Mouse (Mus musculus): ENCODE results near the gene Tub. TPM values are rescaled to one million over a fixed set of nuclear protein-coding genes. Genes with fewer than 3 reads are reported as not detected.

Gene Tub
- total RNA-seq, 1 experiment: 3.3 TPM

GRCm38 (mm10) chr7:108936591-108936990, 13.5 kb upstream of the Tub start:
- no peak overlapping the region for H3K27ac ChIP-seq (ENCODE audit: insufficient read depth, low read depth, low read length, poor library complexity, severe bottlenecking)
- in situ Hi-C loops (cut with MboI; ENCODE audit: low sequenced_read_pairs in 2 of 2, unreplicated experiment in 2 of 2): no loop called here
- peaks cover 52% of the 10 kb centered on the region for H3K36me3 ChIP-seq (ENCODE audit: control insufficient read depth, insufficient read depth, low read length, poor library complexity, severe bottlenecking)
- DNase-seq (ENCODE audit: low read depth, low spot score): no peak
- H3K9ac ChIP-seq (ENCODE audit: insufficient read depth, low read depth, low read length, poor library complexity, severe bottlenecking): no peak overlapping the region
- H3K9me3 ChIP-seq (ENCODE audit: control insufficient read depth, insufficient read depth, low read depth, low read length): peaks cover 8% of the 10 kb centered on the region
- no peak for TF ChIP-seq ZC3H11A (IDR thresholded peaks at IDR 0.05; ENCODE audit: borderline replicate concordance, low read depth, low read length)
- no peak overlapping the region for H3K4me3 ChIP-seq (ENCODE audit: insufficient read depth in 1 of 2, low read depth in 1 of 2, low read length in 2 of 2, poor library complexity in 1 of 2, severe bottlenecking in 1 of 2)
- peaks cover 0 to 6% of the 10 kb centered on the region in 2 experiments; a peak in 2 of 4 replicates for H3K4me1 ChIP-seq (ENCODE audit: control insufficient read depth in 2 of 2, insufficient read depth in 2 of 2, low read length in 2 of 2, poor library complexity in 1 of 2)

GRCm38 (mm10) chr7:108941466-108941865, 8.7 kb upstream of the Tub start:
- in situ Hi-C loops (cut with MboI; ENCODE audit: low sequenced_read_pairs in 2 of 2, unreplicated experiment in 2 of 2): no loop called here
- DNase-seq (ENCODE audit: low read depth, low spot score): no peak
- Histone ChIP-seq H3K9me3 (ENCODE audit: control insufficient read depth, insufficient read depth, low read depth, low read length) (peaks cover 14% of the 10 kb centered on the region), H3K9ac (ENCODE audit: insufficient read depth, low read depth, low read length, poor library complexity, severe bottlenecking) (no peak overlapping the region), H3K27ac (ENCODE audit: insufficient read depth, low read depth, low read length, poor library complexity, severe bottlenecking) (no peak overlapping the region), H3K4me3 (ENCODE audit: insufficient read depth in 1 of 2, low read depth in 1 of 2, low read length in 2 of 2, poor library complexity in 1 of 2, severe bottlenecking in 1 of 2) (no peak overlapping the region), H3K4me1 (ENCODE audit: control insufficient read depth in 2 of 2, insufficient read depth in 2 of 2, low read length in 2 of 2, poor library complexity in 1 of 2) (no peaks in the 10 kb centered on the region), H3K36me3 (ENCODE audit: control insufficient read depth, insufficient read depth, low read length, poor library complexity, severe bottlenecking) (peaks cover 54% of the 10 kb centered on the region)
- TF ChIP-seq ZNF384 (IDR thresholded peaks at IDR 0.05; ENCODE audit: low read depth, low read length): no peak
- TF ChIP-seq ZC3H11A (IDR thresholded peaks at IDR 0.05; ENCODE audit: borderline replicate concordance, low read depth, low read length): no peak
- TF ChIP-seq HCFC1 (IDR thresholded peaks at IDR 0.05; ENCODE audit: borderline replicate concordance, insufficient read depth, low read length): no peak
- TF ChIP-seq CHD2 (IDR thresholded peaks at IDR 0.05; ENCODE audit: low read depth, low read length): no peak
- TF ChIP-seq MAFK (IDR thresholded peaks at IDR 0.05; ENCODE audit: insufficient read depth, low read depth, low read length): no peak

GRCm38 (mm10) chr7:108944002-108944401, 6.1 kb upstream of the Tub start:
- Histone ChIP-seq H3K4me3 (ENCODE audit: insufficient read depth in 1 of 2, low read depth in 1 of 2, low read length in 2 of 2, poor library complexity in 1 of 2, severe bottlenecking in 1 of 2) (no peak overlapping the region), H3K4me1 (ENCODE audit: control insufficient read depth in 2 of 2, insufficient read depth in 2 of 2, low read length in 2 of 2, poor library complexity in 1 of 2) (peaks cover 0 to 3% of the 10 kb centered on the region in 2 experiments; a peak in 1 of 4 replicates), H3K27ac (ENCODE audit: insufficient read depth, low read depth, low read length, poor library complexity, severe bottlenecking) (no peak overlapping the region), H3K9ac (ENCODE audit: insufficient read depth, low read depth, low read length, poor library complexity, severe bottlenecking) (no peak overlapping the region), H3K36me3 (ENCODE audit: control insufficient read depth, insufficient read depth, low read length, poor library complexity, severe bottlenecking) (peaks cover 32% of the 10 kb centered on the region), H3K9me3 (ENCODE audit: control insufficient read depth, insufficient read depth, low read depth, low read length) (peaks cover 10% of the 10 kb centered on the region)
- TF ChIP-seq CHD2 (IDR thresholded peaks at IDR 0.05; ENCODE audit: low read depth, low read length) (no peak), HCFC1 (IDR thresholded peaks at IDR 0.05; ENCODE audit: borderline replicate concordance, insufficient read depth, low read length) (no peak), ZC3H11A (IDR thresholded peaks at IDR 0.05; ENCODE audit: borderline replicate concordance, low read depth, low read length) (no peak), ZNF384 (IDR thresholded peaks at IDR 0.05; ENCODE audit: low read depth, low read length) (no peak), MAFK (IDR thresholded peaks at IDR 0.05; ENCODE audit: insufficient read depth, low read depth, low read length) (no peak)
- in situ Hi-C loops (cut with MboI; ENCODE audit: low sequenced_read_pairs in 2 of 2, unreplicated experiment in 2 of 2): no loop called here
- DNase-seq (ENCODE audit: low read depth, low spot score): peak; percentile 54

- no peak overlapping the region for H3K4me3 ChIP-seq (ENCODE audit: insufficient read depth in 1 of 2, low read depth in 1 of 2, low read length in 2 of 2, poor library complexity in 1 of 2, severe bottlenecking in 1 of 2)
- TF ChIP-seq CHD2 (IDR thresholded peaks at IDR 0.05; ENCODE audit: low read depth, low read length) (no peak), ZNF384 (IDR thresholded peaks at IDR 0.05; ENCODE audit: low read depth, low read length) (no peak), MAFK (IDR thresholded peaks at IDR 0.05; ENCODE audit: insufficient read depth, low read depth, low read length) (no peak), ZC3H11A (IDR thresholded peaks at IDR 0.05; ENCODE audit: borderline replicate concordance, low read depth, low read length) (no peak), HCFC1 (IDR thresholded peaks at IDR 0.05; ENCODE audit: borderline replicate concordance, insufficient read depth, low read length) (no peak)
- in situ Hi-C loops (cut with MboI; ENCODE audit: low sequenced_read_pairs in 2 of 2, unreplicated experiment in 2 of 2): no loop called here
- no peaks in the 10 kb centered on the region for H3K9me3 ChIP-seq (ENCODE audit: control insufficient read depth, insufficient read depth, low read depth, low read length)
- H3K27ac ChIP-seq (ENCODE audit: insufficient read depth, low read depth, low read length, poor library complexity, severe bottlenecking): no peak overlapping the region
- peaks cover 0 to 3% of the 10 kb centered on the region in 2 experiments; a peak in 1 of 4 replicates for H3K4me1 ChIP-seq (ENCODE audit: control insufficient read depth in 2 of 2, insufficient read depth in 2 of 2, low read length in 2 of 2, poor library complexity in 1 of 2)
- H3K9ac ChIP-seq (ENCODE audit: insufficient read depth, low read depth, low read length, poor library complexity, severe bottlenecking): no peak overlapping the region
- DNase-seq (ENCODE audit: low read depth, low spot score): no peak
- H3K36me3 ChIP-seq (ENCODE audit: control insufficient read depth, insufficient read depth, low read length, poor library complexity, severe bottlenecking): no peaks in the 10 kb centered on the region; the same call in none of the 2 replicates
These were observed 1.5 kb upstream of the Tub start for GRCm38 (mm10) chr7:108948611-108949010.

GRCm38 (mm10) chr7:108949301-108949700, 837 bp upstream of the Tub start:
- in situ Hi-C loops (cut with MboI; ENCODE audit: low sequenced_read_pairs in 2 of 2, unreplicated experiment in 2 of 2): no loop called here

More at GRCm38 (mm10) chr7:108949301-108949700, 837 bp upstream of the Tub start:
- H3K36me3 ChIP-seq (ENCODE audit: control insufficient read depth, insufficient read depth, low read length, poor library complexity, severe bottlenecking): no peaks in the 10 kb centered on the region; the same call in none of the 2 replicates
- no peak for TF ChIP-seq ZC3H11A (IDR thresholded peaks at IDR 0.05; ENCODE audit: borderline replicate concordance, low read depth, low read length)
- TF ChIP-seq ZNF384 (IDR thresholded peaks at IDR 0.05; ENCODE audit: low read depth, low read length): no peak
- no peak for TF ChIP-seq HCFC1 (IDR thresholded peaks at IDR 0.05; ENCODE audit: borderline replicate concordance, insufficient read depth, low read length)
- no peak for TF ChIP-seq CHD2 (IDR thresholded peaks at IDR 0.05; ENCODE audit: low read depth, low read length)
- no peak for TF ChIP-seq MAFK (IDR thresholded peaks at IDR 0.05; ENCODE audit: insufficient read depth, low read depth, low read length)
- no peak for DNase-seq (ENCODE audit: low read depth, low spot score)
- peaks cover 0 to 3% of the 10 kb centered on the region in 2 experiments; a peak in 1 of 4 replicates for H3K4me1 ChIP-seq (ENCODE audit: control insufficient read depth in 2 of 2, insufficient read depth in 2 of 2, low read length in 2 of 2, poor library complexity in 1 of 2)
- no peak overlapping the region for H3K9ac ChIP-seq (ENCODE audit: insufficient read depth, low read depth, low read length, poor library complexity, severe bottlenecking)
- H3K27ac ChIP-seq (ENCODE audit: insufficient read depth, low read depth, low read length, poor library complexity, severe bottlenecking): no peak overlapping the region
- no peak overlapping the region for H3K4me3 ChIP-seq (ENCODE audit: insufficient read depth in 1 of 2, low read depth in 1 of 2, low read length in 2 of 2, poor library complexity in 1 of 2, severe bottlenecking in 1 of 2)
- no peaks in the 10 kb centered on the region for H3K9me3 ChIP-seq (ENCODE audit: control insufficient read depth, insufficient read depth, low read depth, low read length)

All from ES-E14 (cell line).